ENCODE assay signal across 18 mouse cellular contexts in the genomic region with DNA sequence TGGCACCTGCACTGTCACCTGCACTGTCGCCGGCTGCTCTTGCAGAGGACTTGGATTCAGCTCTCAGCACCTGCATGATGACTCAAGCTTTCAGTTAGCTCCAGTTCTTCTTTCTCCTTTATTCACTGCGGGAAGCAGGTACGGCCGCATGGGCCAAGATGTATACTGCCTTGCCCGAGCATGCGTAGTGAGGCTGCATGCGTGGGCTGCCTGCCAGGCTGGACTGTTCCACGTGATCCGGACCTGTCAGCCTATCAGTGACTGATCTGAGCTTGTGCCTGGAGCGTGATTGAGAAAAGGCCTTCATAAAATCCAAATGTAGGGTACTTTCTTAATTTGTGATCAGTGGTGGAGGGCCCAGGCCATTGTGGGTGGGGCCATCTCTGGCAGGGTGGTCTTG.
DNase-seq lines count a peak whose midpoint lies in the region; ATAC-seq and TF ChIP-seq lines count a peak whose summit lies in the region.
"Had no signal": no experiment of that assay in that cellular context is flagged by ENCODE, and none has a peak within 500 bp of the region (broad histone marks: within the 10 kb centered on the region; RNA-seq: fewer than 3 reads in every experiment).

No protein-coding gene starts in this region.

- no peak overlapping the region for H3K4me2 ChIP-seq in forebrain, embryonic 16.5 days (ENCODE audit: low read length)
- H3K4me2 ChIP-seq: hindbrain, embryonic 12.5 days; limb, embryonic 13.5 days; midbrain, embryonic 12.5 days had no signal

- no peak overlapping the region for H3K9ac ChIP-seq in forebrain, embryonic 16.5 days (replicated peaks; ENCODE audit: low read depth, low read length)
- no peak overlapping the region for H3K9ac ChIP-seq in heart, adult 2 months (ENCODE audit: low read depth, low read length)
- H3K9ac ChIP-seq: hindbrain, embryonic 12.5 days; limb, embryonic 13.5 days; liver, postnatal 0 days; midbrain, embryonic 12.5 days had no signal

- no peak overlapping the region for H3K4me3 ChIP-seq in forebrain, embryonic 16.5 days (replicated peaks; ENCODE audit: low read length)
- H3K4me3 ChIP-seq in heart, adult 2 months: no peak overlapping the region
- H3K4me3 ChIP-seq: hindbrain, embryonic 12.5 days; limb, embryonic 13.5 days; midbrain, embryonic 12.5 days; myocyte had no signal

- H3K36me3 ChIP-seq in forebrain, embryonic 16.5 days (ENCODE audit: control insufficient read depth, insufficient read depth): no peaks in the 10 kb centered on the region
- no peaks in the 10 kb centered on the region for H3K36me3 ChIP-seq in heart, adult 2 months (ENCODE audit: control insufficient read depth, insufficient read depth, low read length)
- H3K36me3 ChIP-seq: hindbrain, embryonic 12.5 days; limb, embryonic 13.5 days; midbrain, embryonic 12.5 days had no signal

- intact Hi-C loops in heart, adult 2 months (cut with DNase I): no loop called here

- 55% methylated on average over 11 of the region's 11 CpGs for WGBS in forebrain, embryonic 16.5 days
- WGBS in heart, adult 2 months: 91% methylated on average over 11 of the region's 11 CpGs

- TF ChIP-seq EP300 in heart, adult 2 months (IDR thresholded peaks at IDR 0.05; ENCODE audit: insufficient read depth, low read depth, low read length): no peak

- no peaks in the 10 kb centered on the region for H3K9me3 ChIP-seq in forebrain, embryonic 16.5 days (ENCODE audit: control insufficient read depth, low read length)
- H3K9me3 ChIP-seq: hindbrain, embryonic 12.5 days; limb, embryonic 13.5 days; midbrain, embryonic 12.5 days had no signal

- peaks cover 34% of the 10 kb centered on the region for H3K4me1 ChIP-seq in forebrain, embryonic 16.5 days (replicated peaks; ENCODE audit: control insufficient read depth, insufficient read depth, low read length)
- H3K4me1 ChIP-seq in heart, adult 2 months (ENCODE audit: control insufficient read depth, insufficient read depth, low read length): no peaks in the 10 kb centered on the region

- ATAC-seq in forebrain, embryonic 16.5 days: peak; percentile 8; the same call in 1 of the 2 replicates
- ATAC-seq: liver, postnatal 0 days had no signal

- H3K27ac ChIP-seq in forebrain, embryonic 16.5 days (ENCODE audit: low read length): no peak overlapping the region
- no peak overlapping the region for H3K27ac ChIP-seq in heart, adult 2 months
- H3K27ac ChIP-seq: hindbrain, embryonic 12.5 days; limb, embryonic 13.5 days; macrophage; midbrain, embryonic 12.5 days; stomach, postnatal 0 days had no signal

- DNase-seq in cerebellum, postnatal 10 days: peak; percentile 74 to 76
- DNase-seq in cerebellum, adult 8-10 months: no peak
- peak; percentile 12 for DNase-seq in kidney, postnatal 10 days
- DNase-seq in kidney, postnatal 14 days: no peak
- peak; percentile 68 for DNase-seq in ES-CJ7 (ENCODE audit: low read depth, low spot score)
- no peak for DNase-seq in urinary bladder, postnatal 4 days (ENCODE audit: low spot score in 2 of 2)
- DNase-seq in heart, adult 2 months: no peak
- DNase-seq: adrenal gland, postnatal 10 days; liver, postnatal 0 days; retina, postnatal 1 day; thymus, postnatal 25 days had no signal

- TF ChIP-seq POLR2A in heart, adult 2 months (IDR thresholded peaks at IDR 0.05; ENCODE audit: insufficient read depth, low read depth, low read length): no peak

- H3K79me2 ChIP-seq in heart, adult 2 months (replicated peaks; ENCODE audit: control insufficient read depth, insufficient read depth, low read length): no peaks in the 10 kb centered on the region

- H3K27me3 ChIP-seq in forebrain, embryonic 16.5 days (replicated peaks; ENCODE audit: control insufficient read depth, insufficient read depth, low read length): no peaks in the 10 kb centered on the region
- no peaks in the 10 kb centered on the region for H3K27me3 ChIP-seq in heart, adult 2 months (ENCODE audit: control insufficient read depth, insufficient read depth, low read length)
- H3K27me3 ChIP-seq: hindbrain, embryonic 12.5 days; limb, embryonic 13.5 days had no signal

- TF ChIP-seq CTCF in heart, adult 2 months (IDR thresholded peaks at IDR 0.05): no peak

Comparison
In these comparisons a context has a peak if more than half of its experiments do, and no peak if none do; other contexts are left out.
1. DNase-seq: peak in cerebellum, postnatal 10 days (2 of 2), kidney, postnatal 10 days (single experiment) and ES-CJ7 (single experiment); none in cerebellum, adult 8-10 months (single experiment), kidney, postnatal 14 days (single experiment), urinary bladder, postnatal 4 days (0 of 2) and heart, adult 2 months (0 of 2).